Mouse (Mus musculus) granulocyte monocyte progenitor cell, adult 5-6 weeks (primary cell): ENCODE measurements around the gene Cep57. TPM values are rescaled to one million over a fixed set of nuclear protein-coding genes. Genes with fewer than 3 reads are reported as not detected.
"Not testable (repeated sequence)": the region's sequence is repeated elsewhere in the genome, so short reads cannot be mapped to it uniquely, and the experiment has no call there.

Experiments
- ATAC-seq: replicated peaks from 2 replicates; pipeline ENCODE4 v1.8.0; 2016; ENCODE audit warnings: mild to moderate bottlenecking, moderate TSS enrichment, inconsistent platforms; ENCODE audit not compliant: poor library complexity, severe bottlenecking
- total RNA-seq, 2 experiments: library from RNA; stranded (forward) in 1 of 2; stranded (reverse) in 1 of 2; fragments of 200-712, 200-1000 nt in 1 of 2; fragments of >200 nt in 1 of 2; fragmentation: Nextera tagmentation in 1 of 2; gene quantifications; 2 replicates each; pipeline ENCODE4 v1.2.3; 2014 to 2017

Gene Cep57
- total RNA-seq, 2 experiments from 2014 or later: 51.4 to 83.2 TPM

DNA sequence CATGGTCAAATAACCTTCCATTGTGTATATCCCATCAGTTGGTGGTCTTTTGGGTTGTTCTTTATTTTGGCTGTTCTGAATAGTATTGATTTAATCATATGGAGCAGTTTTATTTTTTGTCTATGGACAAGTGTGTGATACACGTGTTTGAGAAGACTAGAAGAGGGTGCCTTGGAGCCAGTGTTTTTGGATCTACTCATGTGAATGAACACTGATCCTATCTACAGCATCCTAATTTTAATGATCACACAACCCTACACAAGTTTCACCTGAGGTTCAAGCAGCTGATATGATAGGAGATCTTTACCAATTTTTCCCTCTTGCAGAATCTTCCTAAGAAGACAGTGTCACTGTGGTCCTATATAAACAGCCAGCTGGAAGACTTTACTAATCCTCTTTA, 22.4 kb downstream of the Cep57 start:
- no peak for ATAC-seq

DNA sequence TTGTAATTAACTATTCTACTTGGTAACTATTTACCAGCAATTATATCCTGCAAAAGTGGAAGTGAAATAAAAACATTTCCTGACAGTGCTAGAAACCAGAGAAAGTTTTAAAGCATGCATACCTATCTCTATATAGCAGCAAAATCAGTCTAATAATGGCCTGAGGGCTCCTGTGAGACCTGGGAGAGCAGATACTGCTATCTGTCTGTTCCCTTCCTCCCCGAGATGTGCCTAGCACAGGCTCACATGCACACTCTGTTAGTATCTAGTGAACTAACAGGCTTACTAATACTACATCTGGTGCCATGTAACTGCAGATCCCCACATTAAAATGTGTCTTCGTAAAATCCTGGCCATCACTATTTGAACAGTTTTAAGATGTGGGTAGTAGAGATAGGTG, 32.2 kb downstream of the Cep57 start:
- no peak for ATAC-seq

DNA sequence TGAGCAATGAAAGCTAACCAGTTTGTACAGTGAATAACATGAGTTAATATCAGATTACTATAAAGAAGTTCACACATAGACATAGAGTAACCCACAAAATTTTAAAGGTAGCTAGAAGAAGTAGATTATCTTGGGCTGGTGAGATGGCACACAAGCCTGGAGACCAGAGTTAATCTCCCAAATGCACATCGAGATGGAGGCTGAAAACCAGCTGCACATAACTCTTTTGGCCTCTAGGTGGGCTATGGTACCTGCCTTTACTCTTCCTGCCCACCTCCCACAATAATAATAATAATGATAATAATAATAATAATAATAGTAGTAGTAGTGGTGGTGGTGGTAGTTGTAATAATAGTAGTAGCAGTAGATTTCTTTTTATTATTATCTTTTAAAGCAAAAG, 32.6 kb downstream of the Cep57 start:
- no peak for ATAC-seq

DNA sequence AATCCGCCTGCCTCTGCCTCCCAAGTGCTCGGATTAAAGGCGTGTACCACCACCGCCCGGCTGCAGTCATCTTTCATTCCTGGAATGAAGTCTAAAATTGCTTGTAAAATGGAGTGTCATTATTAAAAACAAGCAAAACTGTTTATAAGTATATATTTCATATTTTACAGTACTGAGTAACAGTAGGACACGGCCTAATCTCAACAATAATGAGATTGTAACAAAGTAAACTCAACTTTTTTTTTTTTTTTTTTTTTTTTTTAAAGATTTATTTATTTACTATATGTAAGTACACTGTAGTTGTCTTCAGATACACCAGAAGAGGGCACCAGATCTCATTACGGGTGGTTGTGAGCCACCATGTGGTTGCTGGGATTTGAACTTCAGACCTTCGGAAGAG, 36.0 kb downstream of the Cep57 start:
- ATAC-seq: not testable (repeated sequence)

DNA sequence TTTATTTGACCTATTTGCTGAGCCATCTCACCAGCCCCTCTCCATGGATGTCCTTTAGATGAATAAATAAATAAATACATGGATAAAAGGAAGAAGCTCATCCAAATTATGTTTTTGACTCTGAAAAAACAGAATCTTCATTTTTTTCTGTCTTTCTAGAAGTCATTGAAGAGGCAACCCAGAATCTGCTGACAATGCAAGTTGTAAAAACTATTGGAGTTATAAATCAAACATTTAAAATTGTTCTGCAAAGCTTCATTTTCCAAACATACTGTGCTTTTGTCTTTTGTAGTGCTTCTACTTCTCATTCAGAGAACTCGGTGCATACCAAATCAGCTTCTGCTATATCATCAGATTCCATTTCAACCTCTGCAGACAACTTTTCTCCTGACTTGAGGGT, 44.9 kb downstream of the Cep57 start:
- ATAC-seq: no peak

DNA sequence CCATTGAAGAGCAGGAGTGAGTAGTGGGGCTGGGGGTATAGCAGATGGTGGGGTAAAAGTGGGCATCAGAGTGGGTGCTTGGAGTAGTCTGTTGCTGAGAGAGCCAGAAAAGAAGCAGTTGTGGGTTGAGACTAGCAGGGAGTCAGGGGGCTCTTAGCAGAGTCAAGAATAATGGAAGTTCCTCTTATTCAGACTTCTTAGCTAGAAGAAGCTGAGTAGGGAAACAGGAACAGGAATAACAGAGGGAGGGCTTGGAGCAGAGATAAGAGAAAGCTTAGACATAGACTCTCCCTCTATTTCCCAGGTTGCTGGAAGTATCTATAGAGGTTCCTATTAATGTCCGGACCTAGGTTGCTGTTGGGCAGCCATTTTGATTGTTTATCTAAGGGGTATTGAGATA, 52.2 kb downstream of the Cep57 start:
- peak; percentile 75 for ATAC-seq

DNA sequence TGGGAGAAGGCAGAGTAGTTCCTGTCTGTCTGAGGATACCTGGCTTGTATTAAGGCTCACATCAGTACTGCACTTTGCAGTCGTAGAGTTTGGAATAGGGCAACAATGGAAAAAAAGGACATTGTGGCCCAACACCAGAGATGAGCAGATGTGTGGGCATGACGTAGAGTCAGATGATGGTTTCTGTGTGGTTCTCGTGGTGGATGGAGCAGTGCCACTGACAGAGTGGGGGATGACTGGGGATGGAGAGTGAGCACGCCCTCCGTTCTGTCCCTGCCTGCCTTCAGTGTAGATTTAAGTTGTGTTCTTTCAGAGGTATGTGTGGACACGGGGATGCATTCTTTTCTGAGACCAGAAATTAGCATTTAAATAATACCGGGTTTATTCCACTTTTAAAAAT, 60.3 kb downstream of the Cep57 start:
- no peak for ATAC-seq

DNA sequence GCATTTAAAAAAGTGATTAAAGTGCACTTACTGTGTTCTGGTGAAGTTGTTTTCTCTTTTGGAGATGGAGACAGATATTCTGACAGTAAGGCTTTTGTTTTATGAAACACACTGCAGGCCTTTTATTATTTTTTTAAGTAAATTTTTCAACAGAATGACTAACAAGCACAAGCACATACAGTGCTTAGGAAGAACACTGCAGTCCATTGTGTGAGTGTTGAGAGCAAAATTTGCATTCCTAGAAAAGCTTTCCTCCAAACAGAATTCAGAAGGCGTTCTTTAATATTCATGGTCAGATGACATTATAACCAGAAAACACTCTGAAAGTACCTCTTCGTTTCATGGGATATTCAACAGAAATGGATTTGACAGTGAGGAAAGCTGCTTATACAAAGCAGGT, 61.3 kb downstream of the Cep57 start:
- ATAC-seq: no peak

DNA sequence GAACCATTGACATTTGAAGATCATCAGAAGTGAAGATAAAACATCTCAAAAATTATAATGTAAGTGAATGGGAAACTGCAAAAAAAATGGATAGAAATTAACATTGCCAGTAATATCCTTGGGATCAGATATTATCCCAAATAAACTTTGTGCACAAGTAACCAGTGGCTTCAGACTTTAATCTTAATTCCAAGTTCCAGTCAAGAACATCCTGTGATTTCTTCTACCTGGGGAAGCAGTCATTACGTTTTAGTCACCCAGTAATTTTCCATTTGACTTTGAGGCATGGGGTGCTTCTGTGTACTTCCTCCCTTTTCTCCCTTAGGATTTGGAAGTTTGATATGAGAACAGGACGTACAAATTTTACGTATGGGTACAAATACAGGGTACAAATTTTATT, 66.5 kb downstream of the Cep57 start:
- ATAC-seq: no peak

Other genes with a start within 250 kb of the Cep57 start
- gene Mtmr2, start 78.7 kb downstream of the Cep57 start, total RNA-seq (2014; fragmentation: Nextera tagmentation): 33.7 and 42.9 TPM in 2 replicates
- gene Mtmr2, start 78.7 kb downstream of the Cep57 start, total RNA-seq (2017): 52.8 and 58.0 TPM in 2 replicates
- gene Fam76b, start 609 bp upstream of the Cep57 start, total RNA-seq (2014; fragmentation: Nextera tagmentation): 49.7 and 59.8 TPM in 2 replicates
- 43.6 and 49.9 TPM in 2 replicates for gene Fam76b, start 609 bp upstream of the Cep57 start, total RNA-seq (2017)